ENCODE assay signal across 20 mouse cellular contexts in the genomic region with DNA sequence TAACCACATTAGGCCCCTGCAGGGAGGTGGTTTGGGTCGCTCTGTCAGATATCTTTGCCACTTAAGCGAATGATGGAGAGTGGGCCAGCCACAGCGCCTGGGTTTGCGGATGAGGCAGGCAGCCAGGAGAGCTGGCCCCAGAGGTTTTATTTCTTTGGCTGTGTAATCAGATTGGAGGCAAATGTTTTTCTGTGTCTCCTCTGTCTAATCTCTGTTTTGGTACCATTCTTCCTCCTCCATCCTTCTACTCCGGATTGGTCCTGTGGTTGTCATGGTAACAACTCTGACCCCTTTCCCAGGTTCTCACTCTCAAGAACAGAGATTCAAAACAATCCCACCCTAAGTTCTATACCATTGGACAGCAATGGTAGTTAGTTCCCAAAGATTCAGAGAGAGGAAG. TPM values are rescaled to one million over a fixed set of nuclear protein-coding genes. Genes with fewer than 3 reads are reported as not detected.
DNase-seq lines count a peak whose midpoint lies in the region; ATAC-seq and TF ChIP-seq lines count a peak whose summit lies in the region.
"Had no signal": no experiment of that assay in that cellular context is flagged by ENCODE, and none has a peak within 500 bp of the region (broad histone marks: within the 10 kb centered on the region; RNA-seq: fewer than 3 reads in every experiment).

No protein-coding gene starts in this region.

- H3K4me3 ChIP-seq in hindbrain, postnatal 0 days (ENCODE audit: low read length), result no peak overlapping the region
- H3K4me3 ChIP-seq in hindbrain, embryonic 12.5 days, result no peak overlapping the region
- no peak overlapping the region for H3K4me3 ChIP-seq in neural tube, embryonic 13.5 days
- no peak overlapping the region for H3K4me3 ChIP-seq in neural tube, embryonic 15.5 days (replicated peaks)
- no peak overlapping the region for H3K4me3 ChIP-seq in embryonic facial prominence, embryonic 15.5 days (replicated peaks)
- H3K4me3 ChIP-seq: embryonic facial prominence, embryonic 13.5 days; erythroblast, embryonic 14.5 days; forebrain, embryonic 10.5 days; heart, embryonic 13.5 days had no signal

- H3K4me1 ChIP-seq in hindbrain, postnatal 0 days (ENCODE audit: insufficient read depth, low read length), result peaks cover 12% of the 10 kb centered on the region; the same call in 1 of the 2 replicates
- H3K4me1 ChIP-seq in hindbrain, embryonic 12.5 days, result 0 out of 2 replicates have a peak, but pooled peaks cover 9% of the 10 kb centered on the region
- H3K4me1 ChIP-seq in neural tube, embryonic 13.5 days (replicated peaks), result peaks cover 19% of the 10 kb centered on the region
- peaks cover 23% of the 10 kb centered on the region for H3K4me1 ChIP-seq in neural tube, embryonic 15.5 days
- H3K4me1 ChIP-seq in embryonic facial prominence, embryonic 15.5 days, result peaks cover 16% of the 10 kb centered on the region

- H3K9ac ChIP-seq in hindbrain, postnatal 0 days (replicated peaks; ENCODE audit: low read length), result no peak overlapping the region
- H3K9ac ChIP-seq in hindbrain, embryonic 12.5 days, result no peak overlapping the region
- no peak overlapping the region for H3K9ac ChIP-seq in neural tube, embryonic 13.5 days
- H3K9ac ChIP-seq in neural tube, embryonic 15.5 days (replicated peaks), result no peak overlapping the region
- H3K9ac ChIP-seq in embryonic facial prominence, embryonic 15.5 days, result no peak overlapping the region
- H3K9ac ChIP-seq: embryonic facial prominence, embryonic 13.5 days; heart, embryonic 13.5 days had no signal

- H3K4me2 ChIP-seq in hindbrain, postnatal 0 days (ENCODE audit: low read depth, low read length), result no peak overlapping the region
- no peak overlapping the region for H3K4me2 ChIP-seq in hindbrain, embryonic 12.5 days (replicated peaks)
- no peak overlapping the region for H3K4me2 ChIP-seq in neural tube, embryonic 13.5 days
- H3K4me2 ChIP-seq in neural tube, embryonic 15.5 days, result no peak overlapping the region
- H3K4me2 ChIP-seq in embryonic facial prominence, embryonic 15.5 days (replicated peaks), result no peak overlapping the region
- H3K4me2 ChIP-seq: embryonic facial prominence, embryonic 13.5 days; heart, embryonic 13.5 days had no signal

- whole genome bisulfite sequencing in hindbrain, postnatal 0 days, result 37% methylated on average over 5 of the region's 5 CpGs
- 69% methylated on average over 5 of the region's 5 CpGs for WGBS in hindbrain, embryonic 12.5 days
- 55% methylated on average over 5 of the region's 5 CpGs for WGBS in neural tube, embryonic 13.5 days
- 48% methylated on average over 5 of the region's 5 CpGs for WGBS in neural tube, embryonic 15.5 days
- 55% methylated on average over 5 of the region's 5 CpGs for WGBS in embryonic facial prominence, embryonic 15.5 days

- DNase-seq in hindbrain, postnatal 0 days (ENCODE audit: low spot score), result peak; percentile 10
- no peak for DNase-seq in layer of hippocampus, adult 9-11 months
- no peak for DNase-seq in natural killer cell, adult 2 months (ENCODE audit: low spot score in 2 of 2)
- DNase-seq: adrenal gland, postnatal 10 days; cerebellum, adult 11-12 months; cerebellum, adult 9-10 months; cerebellum, postnatal 25 days; gastrocnemius, postnatal 14 days; heart, postnatal 36 days had no signal

- H3K36me3 ChIP-seq in hindbrain, postnatal 0 days (ENCODE audit: insufficient read depth, low read length), result no peaks in the 10 kb centered on the region
- H3K36me3 ChIP-seq in hindbrain, embryonic 12.5 days, result no peaks in the 10 kb centered on the region
- no peaks in the 10 kb centered on the region for H3K36me3 ChIP-seq in neural tube, embryonic 13.5 days
- H3K36me3 ChIP-seq in neural tube, embryonic 15.5 days, result no peaks in the 10 kb centered on the region
- no peaks in the 10 kb centered on the region for H3K36me3 ChIP-seq in embryonic facial prominence, embryonic 15.5 days
- H3K36me3 ChIP-seq: embryonic facial prominence, embryonic 13.5 days; forebrain, embryonic 10.5 days; heart, embryonic 13.5 days had no signal

- H3K9me3 ChIP-seq in hindbrain, postnatal 0 days (ENCODE audit: low read length), result no peaks in the 10 kb centered on the region
- no peaks in the 10 kb centered on the region for H3K9me3 ChIP-seq in hindbrain, embryonic 12.5 days (replicated peaks)
- H3K9me3 ChIP-seq in neural tube, embryonic 13.5 days, result no peaks in the 10 kb centered on the region
- no peaks in the 10 kb centered on the region for H3K9me3 ChIP-seq in neural tube, embryonic 15.5 days (replicated peaks)
- no peaks in the 10 kb centered on the region for H3K9me3 ChIP-seq in embryonic facial prominence, embryonic 15.5 days (replicated peaks)
- H3K9me3 ChIP-seq: embryonic facial prominence, embryonic 13.5 days; forebrain, embryonic 10.5 days; heart, embryonic 13.5 days had no signal

- ATAC-seq in hindbrain, postnatal 0 days, result no peak
- no peak for ATAC-seq in hindbrain, embryonic 12.5 days (ENCODE audit: low FRiP score)
- ATAC-seq in neural tube, embryonic 13.5 days (ENCODE audit: low read depth), result peak; percentile 36; the same call in 1 of the 2 replicates
- ATAC-seq in neural tube, embryonic 15.5 days (ENCODE audit: low FRiP score), result no peak
- ATAC-seq in embryonic facial prominence, embryonic 15.5 days (ENCODE audit: insufficient number of reproducible peaks, low FRiP score, low TSS enrichment, low read depth), result peak; percentile 43; the same call in 1 of the 2 replicates
- ATAC-seq: forebrain, embryonic 16.5 days; hindbrain, embryonic 16.5 days had no signal

- no peak overlapping the region for H3K27ac ChIP-seq in hindbrain, postnatal 0 days
- H3K27ac ChIP-seq in hindbrain, embryonic 12.5 days, result no peak overlapping the region
- H3K27ac ChIP-seq in neural tube, embryonic 13.5 days (replicated peaks), result no peak overlapping the region
- no peak overlapping the region for H3K27ac ChIP-seq in neural tube, embryonic 15.5 days (replicated peaks)
- H3K27ac ChIP-seq in embryonic facial prominence, embryonic 15.5 days (replicated peaks), result no peak overlapping the region
- H3K27ac ChIP-seq: embryonic facial prominence, embryonic 13.5 days; forebrain, embryonic 10.5 days; heart, embryonic 13.5 days had no signal

- TF ChIP-seq CTCF in hindbrain, postnatal 0 days (IDR thresholded peaks at IDR 0.05; ENCODE audit: low read depth), result no peak

- H3K27me3 ChIP-seq in hindbrain, postnatal 0 days (ENCODE audit: insufficient read depth, low read length), result no peaks in the 10 kb centered on the region
- H3K27me3 ChIP-seq in hindbrain, embryonic 12.5 days, result no peaks in the 10 kb centered on the region
- H3K27me3 ChIP-seq in neural tube, embryonic 13.5 days, result 0 out of 2 replicates have a peak, but pooled peaks cover 4% of the 10 kb centered on the region
- no peaks in the 10 kb centered on the region for H3K27me3 ChIP-seq in neural tube, embryonic 15.5 days (replicated peaks)
- no peaks in the 10 kb centered on the region for H3K27me3 ChIP-seq in embryonic facial prominence, embryonic 15.5 days

RNA-seq across cellular contexts. Expression of a gene that starts 51.8 kb away (rescaled TPM):
- total RNA-seq in hindbrain, postnatal 0 days (2014; rRNA removed), result 34.4 and 35.3 TPM in 2 replicates
- polyA plus RNA-seq in hindbrain, postnatal 0 days (2015; fragmentation: Nextera tagmentation; extraction: Ambion mirVana), result 3.8 and 4.2 TPM in 2 replicates
- polyA plus RNA-seq in hindbrain, embryonic 12.5 days (2016; fragmentation: Nextera tagmentation; extraction: Ambion mirVana), result 4.1 and 4.9 TPM in 2 replicates
- 2.9 TPM in 2 replicates for polyA plus RNA-seq in neural tube, embryonic 13.5 days (2015; fragmentation: Nextera tagmentation; extraction: Ambion mirVana)
- polyA plus RNA-seq in neural tube, embryonic 15.5 days (2015; fragmentation: Nextera tagmentation; extraction: Ambion mirVana), result 3.9 and 4.6 TPM in 2 replicates
- polyA plus RNA-seq in embryonic facial prominence, embryonic 15.5 days (2015; fragmentation: Nextera tagmentation; extraction: Ambion mirVana), result 1.6 and 2.1 TPM in 2 replicates
- polyA plus RNA-seq: heart, embryonic 13.5 days; heart, postnatal 0 days had no signal

Comparison
In these comparisons a context has a peak if more than half of its experiments do, and no peak if none do; other contexts are left out.
1. ATAC-seq: peak in neural tube, embryonic 13.5 days (single experiment) and embryonic facial prominence, embryonic 15.5 days (single experiment); none in hindbrain, postnatal 0 days (single experiment), hindbrain, embryonic 12.5 days (single experiment) and neural tube, embryonic 15.5 days (single experiment).